Mouse (Mus musculus): ENCODE results near the gene Dbnl. TPM values are rescaled to one million over a fixed set of nuclear protein-coding genes. Genes with fewer than 3 reads are reported as not detected.

Dbnl gene
- total and polyA plus RNA-seq, 3 experiments = 36.4 to 155 (median 107) TPM

- ATAC-seq (ENCODE audit: extremely low read depth, insufficient number of reproducible peaks, low FRiP score, poor library complexity, severe bottlenecking) (no peak), DNase-seq (ENCODE audit: low spot score) (no peak)
These were observed 46.2 kb upstream of the Dbnl start for GRCm38 (mm10) chr11:5742106-5742505.

DNA sequence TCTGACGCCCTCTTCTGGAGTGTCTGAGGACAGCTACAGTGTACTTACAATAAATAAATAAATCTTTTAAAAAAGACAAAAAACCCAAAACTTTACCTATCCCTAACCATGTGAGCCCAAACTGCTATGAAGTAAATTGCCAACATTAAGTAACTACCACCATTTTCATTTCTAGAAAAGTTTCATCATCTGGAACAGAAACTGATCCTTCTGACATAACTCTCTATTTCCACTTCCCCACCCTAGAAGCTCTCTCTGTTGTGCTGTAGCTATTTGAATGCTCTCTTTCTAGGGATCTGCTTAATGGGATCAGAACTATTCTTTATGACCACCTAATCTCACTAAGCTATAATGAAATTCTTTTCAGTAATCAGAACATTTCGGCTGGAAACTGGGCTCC lies 43.3 kb upstream of the Dbnl start:
- no peaks in the 10 kb centered on the region for H3K36me3 ChIP-seq (replicated peaks)
- H3K27me3 ChIP-seq (ENCODE audit: insufficient read depth, low read length) = no peaks in the 10 kb centered on the region; the same call in 1 of the 2 replicates
- ATAC-seq (ENCODE audit: extremely low read depth, insufficient number of reproducible peaks, low FRiP score, poor library complexity, severe bottlenecking) (no peak), DNase-seq (ENCODE audit: low spot score) (no peak)
- no peaks in the 10 kb centered on the region for H3K9me3 ChIP-seq (replicated peaks)
- peaks cover 17% of the 10 kb centered on the region for H3K4me1 ChIP-seq (ENCODE audit: insufficient read depth, low read depth, low read length)
- no peak for TF ChIP-seq POLR2AphosphoS5 (IDR thresholded peaks at IDR 0.05; ENCODE audit: insufficient replicate concordance, low read depth, low read length)
- TF ChIP-seq GATA2 (IDR thresholded peaks at IDR 0.05; ENCODE audit: borderline replicate concordance, low read depth, low read length) = no peak
- no peak for TF ChIP-seq TAL1 (conservative IDR thresholded peaks at IDR 0.05; ENCODE audit: low read depth, low read length)
- TF ChIP-seq CTCF (IDR thresholded peaks at IDR 0.05; ENCODE audit: low read depth, low read length) = no peak
- TF ChIP-seq GATA1 (IDR thresholded peaks at IDR 0.05; ENCODE audit: borderline replicate concordance, low read length) = no peak
- no peak overlapping the region for H3K4me3 ChIP-seq (ENCODE audit: low read depth, low read length)

More at GRCm38 (mm10) chr11:5742106-5742505, 46.2 kb upstream of the Dbnl start:
- no peaks in the 10 kb centered on the region for H3K9me3 ChIP-seq (replicated peaks)
- H3K4me3 ChIP-seq (ENCODE audit: low read depth, low read length) = no peak overlapping the region
- no peak for TF ChIP-seq POLR2AphosphoS5 (IDR thresholded peaks at IDR 0.05; ENCODE audit: insufficient replicate concordance, low read depth, low read length)
- TF ChIP-seq GATA1 (IDR thresholded peaks at IDR 0.05; ENCODE audit: borderline replicate concordance, low read length) = no peak
- TF ChIP-seq CTCF (IDR thresholded peaks at IDR 0.05; ENCODE audit: low read depth, low read length) = no peak
- no peak for TF ChIP-seq TAL1 (conservative IDR thresholded peaks at IDR 0.05; ENCODE audit: low read depth, low read length)
- TF ChIP-seq GATA2 (IDR thresholded peaks at IDR 0.05; ENCODE audit: borderline replicate concordance, low read depth, low read length) = no peak
- H3K27me3 ChIP-seq (ENCODE audit: insufficient read depth, low read length) = no peaks in the 10 kb centered on the region; the same call in 1 of the 2 replicates
- H3K4me1 ChIP-seq (ENCODE audit: insufficient read depth, low read depth, low read length) = peaks cover 24% of the 10 kb centered on the region
- H3K36me3 ChIP-seq (replicated peaks) = peaks cover 10% of the 10 kb centered on the region

DNA sequence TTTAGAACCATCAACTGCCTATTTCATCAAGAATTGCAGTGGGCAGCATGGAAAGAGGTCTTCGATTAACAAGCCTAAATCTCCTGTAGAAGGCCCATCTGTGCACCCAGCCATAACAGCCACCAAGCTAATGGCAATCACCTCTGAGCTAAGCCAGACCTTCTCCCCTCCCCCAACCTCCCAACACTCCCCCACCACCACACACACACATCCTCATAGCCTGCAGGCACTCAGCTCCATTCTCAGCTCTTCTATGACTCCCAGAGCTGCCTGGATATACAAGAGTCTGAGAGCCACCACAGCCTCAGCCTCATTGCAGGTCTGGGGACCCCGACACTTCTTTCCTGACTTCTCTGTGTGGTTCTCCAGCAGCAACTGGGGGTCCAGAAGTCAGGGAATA lies 34.5 kb upstream of the Dbnl start:
- Histone ChIP-seq H3K4me1 (ENCODE audit: insufficient read depth, low read depth, low read length) (peaks cover 5% of the 10 kb centered on the region; the same call in 1 of the 2 replicates), H3K36me3 (replicated peaks) (peaks cover 30% of the 10 kb centered on the region), H3K4me3 (ENCODE audit: low read depth, low read length) (no peak overlapping the region), H3K9me3 (replicated peaks) (peaks cover 9% of the 10 kb centered on the region), H3K27me3 (ENCODE audit: insufficient read depth, low read length) (no peaks in the 10 kb centered on the region)
- TF ChIP-seq POLR2AphosphoS5 (IDR thresholded peaks at IDR 0.05; ENCODE audit: insufficient replicate concordance, low read depth, low read length) (no peak), CTCF (IDR thresholded peaks at IDR 0.05; ENCODE audit: low read depth, low read length) (no peak), TAL1 (conservative IDR thresholded peaks at IDR 0.05; ENCODE audit: low read depth, low read length) (no peak), GATA2 (IDR thresholded peaks at IDR 0.05; ENCODE audit: borderline replicate concordance, low read depth, low read length) (no peak)
- ATAC-seq (ENCODE audit: extremely low read depth, insufficient number of reproducible peaks, low FRiP score, poor library complexity, severe bottlenecking) (no peak), DNase-seq (ENCODE audit: low spot score) (no peak)

DNA sequence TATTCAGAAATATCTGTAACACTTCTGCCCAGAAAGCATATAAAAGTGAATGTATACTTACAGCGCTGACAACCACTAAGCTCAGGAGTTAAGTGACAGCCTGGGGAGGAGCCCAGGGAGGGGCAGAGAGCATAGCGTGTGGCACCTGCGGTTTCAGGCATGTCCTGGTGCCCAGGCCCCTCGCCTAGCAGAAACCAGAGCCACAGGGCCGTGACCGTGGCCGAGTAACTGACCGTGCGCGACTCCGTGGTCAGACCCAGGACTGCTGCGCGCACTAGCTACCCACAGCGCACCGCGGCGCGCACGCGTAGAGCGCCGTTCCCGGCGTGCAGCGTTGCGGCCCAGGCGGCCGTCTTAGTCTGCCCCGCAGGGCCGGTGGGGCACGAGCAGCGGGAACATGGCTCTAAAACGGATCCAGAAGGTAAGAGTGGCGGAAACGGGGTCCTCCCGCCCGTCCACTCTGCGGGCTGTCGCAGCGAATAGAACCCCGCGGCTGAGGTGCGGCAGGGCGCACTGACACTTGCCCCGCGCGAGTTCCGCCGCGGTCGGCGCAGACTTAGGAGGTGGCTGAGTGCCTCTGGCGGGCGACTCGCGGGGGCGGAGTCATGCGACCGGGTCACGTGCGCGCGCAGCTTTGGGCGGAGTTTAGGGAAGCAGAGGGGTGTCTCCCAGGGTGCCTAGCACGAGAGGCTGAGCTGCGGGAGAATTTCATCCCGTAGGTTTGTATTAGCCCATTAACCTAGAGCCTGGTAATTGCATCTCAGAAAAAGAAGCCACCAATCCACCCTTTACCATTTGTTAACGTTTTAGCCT lies 26.3 kb upstream of the Dbnl start, which contains the start of gene Urgcp:
Gene Urgcp (minus strand): TSS at position 557 of the 813 bp plus-strand sequence.
- H3K4me1 ChIP-seq (ENCODE audit: insufficient read depth, low read depth, low read length) = peaks cover 20% of the 10 kb centered on the region
- H3K4me3 ChIP-seq (ENCODE audit: low read depth, low read length) = peak within 1 kb of the TSS; percentile 82
- no peaks in the 10 kb centered on the region for H3K27me3 ChIP-seq (ENCODE audit: insufficient read depth, low read length)
- peaks cover 30% of the 10 kb centered on the region for H3K36me3 ChIP-seq (replicated peaks)
- peak; percentile 54 for ATAC-seq (ENCODE audit: extremely low read depth, insufficient number of reproducible peaks, low FRiP score, poor library complexity, severe bottlenecking)
- H3K9me3 ChIP-seq (replicated peaks) = no peaks in the 10 kb centered on the region
- peak; percentile 98 for DNase-seq (ENCODE audit: low spot score)
- TF ChIP-seq TAL1 (conservative IDR thresholded peaks at IDR 0.05; ENCODE audit: low read depth, low read length) = no peak
- TF ChIP-seq POLR2AphosphoS5 (IDR thresholded peaks at IDR 0.05; ENCODE audit: insufficient replicate concordance, low read depth, low read length) = 0 out of 2 replicates have a peak, but pooled peaks have one; percentile 31

GRCm38 (mm10) chr11:5762633-5762982 lies 25.7 kb upstream of the Dbnl start:
- Histone ChIP-seq H3K36me3 (replicated peaks) (peaks cover 24% of the 10 kb centered on the region), H3K4me3 (ENCODE audit: low read depth, low read length) (peak overlapping the region; percentile 82), H3K27me3 (ENCODE audit: insufficient read depth, low read length) (no peaks in the 10 kb centered on the region), H3K9me3 (replicated peaks) (no peaks in the 10 kb centered on the region), H3K4me1 (ENCODE audit: insufficient read depth, low read depth, low read length) (peaks cover 20% of the 10 kb centered on the region)
- no peak for TF ChIP-seq POLR2AphosphoS5 (IDR thresholded peaks at IDR 0.05; ENCODE audit: insufficient replicate concordance, low read depth, low read length)
- no peak for TF ChIP-seq TAL1 (conservative IDR thresholded peaks at IDR 0.05; ENCODE audit: low read depth, low read length)
- no peak for TF ChIP-seq GATA1 (IDR thresholded peaks at IDR 0.05; ENCODE audit: borderline replicate concordance, low read length)
- TF ChIP-seq GATA2 (IDR thresholded peaks at IDR 0.05; ENCODE audit: borderline replicate concordance, low read depth, low read length) = no peak
- TF ChIP-seq CTCF (IDR thresholded peaks at IDR 0.05; ENCODE audit: low read depth, low read length) = no peak
- DNase-seq (ENCODE audit: low spot score) (no peak), ATAC-seq (ENCODE audit: extremely low read depth, insufficient number of reproducible peaks, low FRiP score, poor library complexity, severe bottlenecking) (no peak)

DNA sequence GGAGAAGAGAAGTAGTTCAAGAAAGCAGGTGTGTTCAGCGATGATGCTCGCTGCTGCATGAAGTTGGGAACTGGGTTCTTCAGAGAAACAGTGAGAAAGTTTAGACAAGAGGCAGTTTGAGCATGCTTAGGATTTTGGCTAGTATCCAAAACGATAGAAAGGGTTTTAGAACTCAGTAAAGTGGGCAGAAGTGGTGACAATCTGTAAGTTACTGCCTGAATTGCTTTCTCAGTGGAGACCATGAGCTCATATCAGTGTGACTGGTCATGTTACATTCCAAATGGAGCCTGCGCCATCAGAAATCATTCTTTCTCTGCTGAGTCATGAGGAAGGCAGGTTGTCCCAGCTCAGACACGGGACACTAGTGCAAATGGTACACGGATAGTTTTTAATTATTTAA lies 22.3 kb upstream of the Dbnl start:
- DNase-seq (ENCODE audit: low spot score) (no peak), ATAC-seq (ENCODE audit: extremely low read depth, insufficient number of reproducible peaks, low FRiP score, poor library complexity, severe bottlenecking) (no peak)
- Histone ChIP-seq H3K36me3 (replicated peaks) (peaks cover 28% of the 10 kb centered on the region), H3K9me3 (replicated peaks) (no peaks in the 10 kb centered on the region), H3K4me3 (ENCODE audit: low read depth, low read length) (no peak overlapping the region), H3K27me3 (ENCODE audit: insufficient read depth, low read length) (no peaks in the 10 kb centered on the region), H3K4me1 (ENCODE audit: insufficient read depth, low read depth, low read length) (peaks cover 4% of the 10 kb centered on the region; the same call in 1 of the 2 replicates)
- TF ChIP-seq GATA1 (IDR thresholded peaks at IDR 0.05; ENCODE audit: borderline replicate concordance, low read length) (no peak), TAL1 (conservative IDR thresholded peaks at IDR 0.05; ENCODE audit: low read depth, low read length) (no peak), POLR2AphosphoS5 (IDR thresholded peaks at IDR 0.05; ENCODE audit: insufficient replicate concordance, low read depth, low read length) (no peak), GATA2 (IDR thresholded peaks at IDR 0.05; ENCODE audit: borderline replicate concordance, low read depth, low read length) (no peak)

Measured in G1E (cell line).